Mouse (Mus musculus): ENCODE results near the gene Srd5a3.

- TF ChIP-seq USF1 (IDR thresholded peaks at IDR 0.05; ENCODE audit: low read depth) (no peak), MAX (IDR thresholded peaks at IDR 0.05; ENCODE audit: low read depth) (no peak), E2F4 (IDR thresholded peaks at IDR 0.05; ENCODE audit: insufficient read depth) (no peak), POLR2A (IDR thresholded peaks at IDR 0.05; ENCODE audit: insufficient read length, low read depth) (no peak), MYOG (IDR thresholded peaks at IDR 0.05; ENCODE audit: control insufficient read depth in 1 of 3, insufficient read depth in 1 of 3, insufficient read length in 2 of 3, low read depth in 2 of 3) (no peak), TCF12 (IDR thresholded peaks at IDR 0.05; ENCODE audit: insufficient read depth, poor library complexity, severe bottlenecking) (no peak), POLR2AphosphoS2 (IDR thresholded peaks at IDR 0.05; ENCODE audit: insufficient read length, low read depth) (no peak)
These were observed 9.8 kb upstream of the Srd5a3 start for GRCm38 (mm10) chr5:76130292-76130691.

Data from myocyte (in vitro differentiated cells).